Mouse (Mus musculus) spleen, adult 2 months (tissue): ENCODE measurements at regions not wholly inside any gene's neighbourhood (a gene's known extent, or its start where the extent isn't known, plus 50 kb on each side); places are given as distances from the start of the nearest gene placed in this dataset.

Source experiments
- CTCF ChIP-seq: fragments of 200-500 bp; IDR thresholded peaks from 2 replicates; pipeline ENCODE4 v1.5.1; 2011; ENCODE audit warnings: mild to moderate bottlenecking, inconsistent platforms; ENCODE audit not compliant: insufficient read depth, insufficient read length, insufficient replicate concordance; ENCODE audit errors: extremely low read depth
- POLR2A ChIP-seq: fragments of 200-500 bp; IDR thresholded peaks from 2 replicates; pipeline ENCODE4 v1.6.1; 2011; ENCODE audit warnings: low read depth, low read length, inconsistent platforms

DNA sequence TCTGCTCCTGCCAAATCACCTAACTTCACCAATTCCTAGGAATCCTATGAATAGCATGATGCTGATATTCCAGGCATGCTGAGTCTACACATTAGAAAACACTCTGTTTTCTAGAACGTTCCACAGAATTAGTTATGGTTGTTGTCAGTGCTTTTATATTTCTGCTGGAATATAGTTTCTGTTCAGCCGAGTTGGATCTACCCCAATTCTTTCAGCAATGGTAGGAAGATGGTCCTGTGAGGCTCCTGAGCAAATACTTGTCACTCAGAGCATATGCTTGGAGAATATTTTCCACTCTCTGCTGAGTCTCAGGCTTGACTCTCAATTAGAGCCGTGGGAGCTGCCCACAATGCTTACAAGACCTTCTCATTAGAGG, 262.3 kb upstream of the Emcn start:
- TF ChIP-seq POLR2A (no peak), CTCF (no peak)
